Mouse (Mus musculus) midbrain, postnatal 0 days (tissue): ENCODE results near the gene Wdr1. TPM values are rescaled to one million over a fixed set of nuclear protein-coding genes. Genes with fewer than 3 reads are reported as not detected.
A peak's percentile ranks its signal among the peaks of the same experiment; 100 is the strongest.

ENCODE experiments used
- ATAC-seq: fragments of 200-750 bp; cut with Nextera tagmentation; 2 replicates; pipeline ENCODE4 v1.8.0; 2017; ENCODE audit warnings: moderate number of reproducible peaks, mild to moderate bottlenecking, moderate TSS enrichment, moderate library complexity; ENCODE audit not compliant: low FRiP score
- DNase-seq: peaks from one replicate; pipeline ENCODE4 v3.0.0-alpha.2; 2015; ENCODE audit warnings: low spot score
- H3K27ac ChIP-seq: fragments of 300-500 bp; sonication (generic); 2 replicates; pipeline ENCODE4 v1.5.1; 2014; ENCODE audit warnings: low read depth, mild to moderate bottlenecking, low read length, mixed read lengths
- H3K27me3 ChIP-seq: fragments of 300-500 bp; sonication (generic); 2 replicates; pipeline ENCODE4 v1.6.1; 2014; ENCODE audit warnings: low read length, control low read depth, mixed read lengths; ENCODE audit not compliant: insufficient read depth
- H3K36me3 ChIP-seq: fragments of 300-500 bp; sonication (generic); 2 replicates; pipeline ENCODE4 v1.6.1; 2014; ENCODE audit warnings: low read length, control low read depth, mixed read lengths; ENCODE audit not compliant: insufficient read depth
- H3K4me1 ChIP-seq: fragments of 300-500 bp; sonication (generic); 2 replicates; pipeline ENCODE4 v1.6.1; 2014; ENCODE audit warnings: mild to moderate bottlenecking, control low read depth, antibody characterized with exemption, low read length, mixed read lengths; ENCODE audit not compliant: insufficient read depth
- H3K4me2 ChIP-seq: fragments of 300-500 bp; sonication (generic); 2 replicates; pipeline ENCODE4 v1.6.1; 2014; ENCODE audit warnings: low read depth, mild to moderate bottlenecking, low read length, mixed read lengths; ENCODE audit not compliant: poor library complexity, severe bottlenecking
- H3K4me3 ChIP-seq: fragments of 300-500 bp; sonication (generic); 2 replicates; pipeline ENCODE4 v1.5.1; 2014; ENCODE audit warnings: low read depth, mild to moderate bottlenecking, low read length, moderate library complexity
- H3K9ac ChIP-seq: fragments of 300-500 bp; sonication (generic); replicated peaks from 2 replicates; pipeline ENCODE4 v1.6.1; 2014; ENCODE audit warnings: mild to moderate bottlenecking, low read length, moderate library complexity, mixed read lengths; ENCODE audit not compliant: poor library complexity, severe bottlenecking
- H3K9me3 ChIP-seq: fragments of 300-500 bp; sonication (generic); 2 replicates; pipeline ENCODE4 v1.6.1; 2016; ENCODE audit warnings: low read length, control low read depth
- CTCF ChIP-seq: IDR thresholded peaks from 2 replicates; pipeline ENCODE4 v1.5.1; 2016; ENCODE audit warnings: antibody characterized with exemption, mild to moderate bottlenecking
- WGBS: fragments of 180-500 bp; shearing (Covaris S2); extraction: QIAGEN DNeasy Blood & Tissue Kit; methylation state at CpG from one replicate; pipeline ENCODE4 v1.1.7; 2014; 5-methylcytosine and 5-hydroxymethylcytosine counted together
- polyA plus RNA-seq: library from polyadenylated mRNA; unstranded; fragments of >200 nt; fragmentation: Nextera tagmentation; extraction: Ambion mirVana; gene quantifications from 2 replicates; pipeline ENCODE4 v1.2.1, GENCODE M21; 2015
- total RNA-seq: library from RNA; depleted of rRNA; stranded (reverse); fragments of >200 nt; gene quantifications from 2 replicates; pipeline ENCODE4 v1.2.3, GENCODE M21; 2014

The Wdr1 gene
- total and polyA plus RNA-seq, 2 experiments from 2014 or later: 203 to 253 TPM

DNA sequence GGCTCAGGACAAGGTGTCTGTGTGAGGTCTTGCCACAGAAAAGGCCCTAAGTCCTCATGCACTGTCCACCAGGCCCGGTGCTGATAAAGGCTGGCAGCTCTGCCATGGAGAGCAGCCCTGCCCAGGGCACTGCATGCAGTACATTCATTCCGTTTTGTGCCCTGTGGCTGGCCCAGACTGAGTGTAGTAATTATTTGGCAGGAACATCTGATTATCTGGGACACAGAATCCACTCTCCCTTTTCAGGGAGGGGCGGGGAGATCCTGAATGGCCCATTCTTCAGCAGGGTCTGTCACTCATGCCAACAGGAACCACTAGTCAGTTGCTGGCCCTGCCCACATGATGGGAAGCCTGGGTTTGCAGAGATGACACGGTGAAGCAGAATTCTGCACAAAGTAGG, 30.9 kb downstream of the Wdr1 start:
- no peak overlapping the region for H3K9ac ChIP-seq
- no peaks in the 10 kb centered on the region for H3K9me3 ChIP-seq
- H3K4me1 ChIP-seq: no peaks in the 10 kb centered on the region
- 68% methylated on average over 4 of the region's 4 CpGs for WGBS
- peaks cover 84% of the 10 kb centered on the region for H3K36me3 ChIP-seq
- TF ChIP-seq CTCF: no peak
- no peak overlapping the region for H3K4me2 ChIP-seq
- H3K27me3 ChIP-seq: no peaks in the 10 kb centered on the region
- ATAC-seq: peak; percentile 75
- H3K27ac ChIP-seq: no peak overlapping the region
- peak; percentile 74 for DNase-seq
- no peak overlapping the region for H3K4me3 ChIP-seq

DNA sequence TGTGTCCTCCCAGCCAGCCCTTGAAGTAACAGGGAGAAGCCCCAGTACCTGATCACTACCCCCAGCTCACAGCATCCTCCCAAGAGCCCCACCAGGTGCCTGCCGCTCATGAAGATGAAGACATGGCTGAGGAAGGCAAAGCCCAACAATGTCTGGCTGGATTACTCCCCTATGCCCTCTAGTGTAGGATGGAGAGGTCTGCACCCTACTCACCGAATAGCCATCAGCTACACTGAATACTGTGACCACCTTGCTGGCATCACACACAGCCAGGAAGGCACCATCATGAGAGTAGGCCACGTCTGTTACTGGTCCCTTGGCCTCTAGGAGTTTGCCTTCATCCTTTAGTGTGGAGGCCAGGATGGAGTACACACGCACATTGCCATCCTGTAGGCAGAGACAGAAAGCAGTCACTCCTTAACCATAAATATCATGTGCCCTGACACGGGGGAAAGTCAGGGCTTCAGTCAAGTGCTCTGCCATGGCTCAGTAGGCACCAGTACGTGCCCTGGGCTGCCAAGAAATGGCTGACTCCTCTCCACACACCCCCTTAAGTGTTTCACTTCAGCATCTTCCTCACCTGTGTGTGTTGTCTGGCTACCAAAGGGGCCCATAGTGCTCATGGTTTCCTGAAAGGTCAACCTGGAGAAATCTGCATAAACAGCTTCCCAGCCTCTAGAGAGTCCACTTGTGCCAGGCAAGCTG, 33.1 kb downstream of the Wdr1 start:
- Histone ChIP-seq H3K9me3 (no peaks in the 10 kb centered on the region), H3K36me3 (peaks cover 77% of the 10 kb centered on the region), H3K9ac (no peak overlapping the region), H3K4me1 (no peaks in the 10 kb centered on the region), H3K4me3 (no peak overlapping the region), H3K4me2 (no peak overlapping the region), H3K27ac (no peak overlapping the region), H3K27me3 (no peaks in the 10 kb centered on the region)
- peak; percentile 88 for TF ChIP-seq CTCF
- 71% methylated on average over 6 of the region's 6 CpGs for WGBS
- DNase-seq (peak; percentile 64), ATAC-seq (peak; percentile 55)

DNA sequence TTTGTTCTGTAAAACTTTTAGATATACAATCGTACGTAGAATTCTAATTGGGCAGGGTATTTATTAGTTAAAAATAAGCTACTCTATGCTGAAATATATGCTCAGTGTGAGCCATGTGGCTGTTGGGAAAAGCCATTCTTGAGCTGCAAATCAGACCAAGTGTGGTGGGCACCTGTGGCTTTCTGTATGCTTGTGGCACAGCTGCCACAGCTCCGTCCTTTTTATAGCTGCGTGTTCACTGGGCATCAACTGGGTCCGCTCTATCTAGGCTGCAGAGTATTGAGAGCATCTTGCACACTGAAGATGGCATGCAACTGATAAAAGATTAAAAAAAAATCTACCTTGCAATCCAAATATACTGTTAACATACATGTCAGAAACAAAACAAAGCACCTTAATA, 40.0 kb downstream of the Wdr1 start:
- no peak overlapping the region for H3K4me3 ChIP-seq
- no peak overlapping the region for H3K4me2 ChIP-seq
- H3K27ac ChIP-seq: no peak overlapping the region
- H3K36me3 ChIP-seq: peaks cover 24% of the 10 kb centered on the region
- H3K27me3 ChIP-seq: no peaks in the 10 kb centered on the region
- DNase-seq (no peak), ATAC-seq (no peak)
- TF ChIP-seq CTCF: no peak
- 96% methylated on average over 5 of the region's 5 CpGs for WGBS
- H3K9me3 ChIP-seq: no peaks in the 10 kb centered on the region
- no peak overlapping the region for H3K9ac ChIP-seq
- no peaks in the 10 kb centered on the region for H3K4me1 ChIP-seq

DNA sequence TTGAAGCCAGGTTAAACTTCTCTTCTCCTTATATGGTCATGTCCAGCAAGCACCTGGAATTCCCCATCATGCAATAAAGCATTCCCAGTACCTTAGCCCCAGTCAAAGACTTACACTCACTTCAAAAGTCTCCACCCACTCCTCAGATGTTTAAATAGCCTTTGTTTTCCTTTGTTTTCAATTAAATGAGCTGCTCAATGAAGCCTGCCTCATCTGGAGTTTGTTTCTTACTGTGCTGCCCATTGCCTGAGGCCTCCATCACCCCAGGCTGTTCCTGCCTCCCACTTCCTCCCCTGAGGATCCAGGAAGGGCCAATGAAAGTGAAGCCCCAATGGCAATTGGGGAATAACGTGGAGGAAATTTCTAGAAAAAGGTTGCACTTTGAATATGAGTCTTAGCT, 42.2 kb downstream of the Wdr1 start:
- DNase-seq (no peak), ATAC-seq (no peak)
- H3K4me1 ChIP-seq: no peaks in the 10 kb centered on the region
- 39% methylated on average over 1 of the region's 1 CpGs for WGBS
- H3K27me3 ChIP-seq: no peaks in the 10 kb centered on the region
- H3K9ac ChIP-seq: no peak overlapping the region
- H3K9me3 ChIP-seq: no peaks in the 10 kb centered on the region
- H3K4me3 ChIP-seq: no peak overlapping the region
- H3K4me2 ChIP-seq: no peak overlapping the region
- TF ChIP-seq CTCF: no peak
- peaks cover 5% of the 10 kb centered on the region; the same call in 1 of the 2 replicates for H3K36me3 ChIP-seq
- H3K27ac ChIP-seq: no peak overlapping the region

DNA sequence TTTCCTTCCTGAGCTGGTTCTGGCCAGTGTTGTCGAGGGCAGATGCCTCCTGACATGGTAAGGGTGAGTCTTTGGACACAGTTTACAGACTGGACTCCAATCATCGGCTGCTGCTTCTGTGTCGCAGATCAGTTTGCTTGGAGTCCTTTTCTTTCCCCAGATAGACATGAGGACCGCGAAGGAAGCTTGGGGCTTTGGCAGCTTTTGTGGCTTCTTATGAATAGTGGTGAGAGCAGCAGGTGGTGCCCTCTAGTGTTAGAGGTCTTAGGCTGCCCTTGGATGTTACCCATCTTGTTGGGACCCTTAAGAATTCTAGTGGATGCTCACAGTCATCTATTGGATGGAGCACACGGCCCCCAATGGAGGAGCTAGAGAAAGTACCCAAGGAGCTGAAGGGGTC, 46.8 kb downstream of the Wdr1 start:
- Histone ChIP-seq H3K36me3 (no peaks in the 10 kb centered on the region), H3K27ac (no peak overlapping the region), H3K27me3 (no peaks in the 10 kb centered on the region), H3K4me3 (no peak overlapping the region), H3K9me3 (no peaks in the 10 kb centered on the region), H3K4me1 (no peaks in the 10 kb centered on the region), H3K4me2 (no peak overlapping the region), H3K9ac (no peak overlapping the region)
- peak; percentile 65 for TF ChIP-seq CTCF
- peak; percentile 74 for DNase-seq
- 46% methylated on average over 6 of the region's 6 CpGs for WGBS
- no peak for ATAC-seq

GRCm38 (mm10) chr5:38512991-38513390, 50.0 kb downstream of the Wdr1 start:
- no peak overlapping the region for H3K9ac ChIP-seq

More at GRCm38 (mm10) chr5:38512991-38513390, 50.0 kb downstream of the Wdr1 start:
- H3K4me3 ChIP-seq: no peak overlapping the region
- H3K4me2 ChIP-seq: no peak overlapping the region
- DNase-seq (no peak), ATAC-seq (no peak)
- no peaks in the 10 kb centered on the region for H3K9me3 ChIP-seq
- H3K4me1 ChIP-seq: no peaks in the 10 kb centered on the region
- 25% methylated on average over 2 of the region's 2 CpGs for WGBS
- H3K27ac ChIP-seq: no peak overlapping the region
- H3K27me3 ChIP-seq: no peaks in the 10 kb centered on the region
- no peak for TF ChIP-seq CTCF
- no peaks in the 10 kb centered on the region for H3K36me3 ChIP-seq
